Mouse (Mus musculus) embryonic fibroblast, embryonic 13.5 days (primary cell): ENCODE results near the gene Klhdc4.

Experiments used
- CTCF ChIP-seq: IDR thresholded peaks from 2 replicates; pipeline ENCODE4 v1.5.1; 2011; ENCODE audit warnings: mild to moderate bottlenecking, control low read depth, low read length, moderate library complexity, borderline replicate concordance; ENCODE audit not compliant: insufficient read depth
- POLR2A ChIP-seq: IDR thresholded peaks from 2 replicates; pipeline ENCODE4 v1.6.1; 2011; ENCODE audit warnings: low read depth, mild to moderate bottlenecking, control low read depth, low read length, moderate library complexity

GRCm38 (mm10) chr8:121770845-121771752 is 58.3 kb downstream of the Klhdc4 start:
- TF ChIP-seq POLR2A = no peak
- TF ChIP-seq CTCF = no peak
